Comparison of ENCODE assay signal across 8 mouse cellular contexts in genomic region chr1:166002520-166003155, GRCm38 (mm10). TPM values are rescaled to one million over a fixed set of nuclear protein-coding genes. Genes with fewer than 3 reads are reported as not detected.
DNase-seq lines count a peak whose midpoint lies in the region; ATAC-seq lines count a peak whose summit lies in the region.

Gene Pou2f1, minus strand, starts transcription at chr1:166002678.

- intact Hi-C loops in gastrocnemius, postnatal 14 days (cut with DNase I; ENCODE audit: low total_unique reads): loop anchor here (2.0 kb wide), 1 partner anchor 152 kb away; no protein-coding TSS in a partner anchor
- intact Hi-C loops in left cerebral cortex, postnatal 10 days (cut with DNase I): loop anchor here (1.0 to 10.0 kb wide), 3 partner anchors 152 to 372 kb away; partner anchors contain the start of gene Tada1

- peak; percentile 99 for DNase-seq in adrenal gland, adult (ENCODE audit: inconsistent age in 2 of 2, low spot score in 1 of 2)
- DNase-seq in embryo, embryonic 10.5 days (ENCODE audit: low spot score): peak; percentile 99
- DNase-seq in gastrocnemius, postnatal 14 days: peak; percentile 96
- DNase-seq in left cerebral cortex, postnatal 10 days (ENCODE audit: extremely low spot score in 1 of 2, low spot score in 2 of 2): peak; percentile 95 to 97
- DNase-seq in right cerebral cortex, postnatal 25 days: peak; percentile 96
- peak; percentile 96 to 97 for DNase-seq in urinary bladder, postnatal 4 days (ENCODE audit: low spot score in 2 of 2)

- peak; percentile 60 for ATAC-seq in inflammation-experienced regulatory T-cells, adult 6 months
- ATAC-seq in megakaryocyte-erythroid progenitor cell, adult 5-6 weeks (replicated peaks; ENCODE audit: low FRiP score, low TSS enrichment, poor library complexity, severe bottlenecking): peak; percentile 72

RNA-seq across cellular contexts. Expression of gene Pou2f1, which starts in this region (rescaled TPM):
- total RNA-seq in gastrocnemius, postnatal 14 days (2021): 1 to 10 TPM; 6.3 to 6.7 TPM
- 10 to 100 TPM; 26.0 to 60.8 (median 47.6) TPM for polyA plus RNA-seq in inflammation-experienced regulatory T-cells, adult 6 months (2017; shearing (Covaris generic))
- 10 to 100 TPM; 17.5 to 18.0 TPM for total RNA-seq in left cerebral cortex, postnatal 10 days (2021)
- 28.8 and 37.0 TPM in 2 replicates for total RNA-seq in megakaryocyte-erythroid progenitor cell, adult 5-6 weeks (2014; fragmentation: Nextera tagmentation)
- 13.0 and 34.7 TPM in 2 replicates for total RNA-seq in megakaryocyte-erythroid progenitor cell, adult 5-6 weeks (2017)

Comparison
In these comparisons a context has a peak if more than half of its experiments do, and no peak if none do; other contexts are left out.
1. Peak in every context shown above with its lines: DNase-seq and ATAC-seq.